Mouse (Mus musculus) liver, adult 2 months (tissue): ENCODE results near the gene Pfkp.

ENCODE experiments used
- CTCF ChIP-seq: fragments of 200-500 bp; IDR thresholded peaks from 2 replicates; pipeline ENCODE4 v1.5.1; 2011; ENCODE audit warnings: low read depth, low read length, control low read depth
- POLR2A ChIP-seq: fragments of 200-500 bp; IDR thresholded peaks from 2 replicates; pipeline ENCODE4 v1.6.1; 2011; ENCODE audit warnings: low read length, control low read depth; ENCODE audit not compliant: insufficient read depth; ENCODE audit errors: extremely low read depth

DNA sequence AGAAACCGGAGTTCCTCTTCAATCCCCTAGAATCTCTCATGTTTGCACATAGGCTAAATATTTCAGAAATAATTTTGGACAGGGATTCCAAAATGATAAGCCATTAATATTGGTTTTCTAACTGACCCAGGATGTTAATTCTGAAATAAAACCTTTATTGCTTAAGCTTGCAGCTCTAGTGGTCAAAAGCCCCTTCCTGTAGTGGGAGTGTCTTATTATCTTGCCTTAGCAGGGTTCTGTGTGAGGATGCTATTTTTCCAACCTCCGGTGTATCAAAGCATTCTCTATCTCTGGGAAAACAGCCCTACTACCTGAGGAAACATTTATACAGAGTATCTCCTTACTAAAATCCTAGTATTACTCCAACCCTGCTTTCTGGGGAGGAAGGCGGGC, 1.9 kb downstream of the Pfkp start:
- TF ChIP-seq CTCF: no peak
- no peak for TF ChIP-seq POLR2A
